ENCODE assay signal across 38 mouse cellular contexts in genomic region chr2:164219295-164219694, GRCm38 (mm10). TPM values are rescaled to one million over a fixed set of nuclear protein-coding genes. Genes with fewer than 3 reads are reported as not detected.
"Had no signal": no experiment of that assay in that cellular context is flagged by ENCODE, and none has a peak within 500 bp of the region (broad histone marks: within the 10 kb centered on the region; RNA-seq: fewer than 3 reads in every experiment).

No protein-coding gene starts in this region.

- H3K9ac ChIP-seq: embryonic facial prominence, embryonic 12.5 days; embryonic facial prominence, embryonic 13.5 days; embryonic facial prominence, embryonic 15.5 days; forebrain, embryonic 12.5 days; forebrain, embryonic 13.5 days; forebrain, embryonic 15.5 days; forebrain, postnatal 0 days had no signal

- H3K9me3 ChIP-seq: embryonic facial prominence, embryonic 10.5 days; embryonic facial prominence, embryonic 12.5 days; embryonic facial prominence, embryonic 13.5 days; embryonic facial prominence, embryonic 15.5 days; forebrain, embryonic 10.5 days; forebrain, embryonic 12.5 days; forebrain, embryonic 13.5 days; forebrain, embryonic 15.5 days had no signal

- ATAC-seq: forebrain, embryonic 13.5 days; forebrain, embryonic 14.5 days; forebrain, embryonic 15.5 days; forebrain, embryonic 16.5 days; forebrain, postnatal 0 days had no signal

- H3K36me3 ChIP-seq: embryonic facial prominence, embryonic 10.5 days; embryonic facial prominence, embryonic 12.5 days; embryonic facial prominence, embryonic 13.5 days; embryonic facial prominence, embryonic 15.5 days; forebrain, embryonic 10.5 days; forebrain, embryonic 12.5 days; forebrain, embryonic 15.5 days had no signal

- H3K27me3 ChIP-seq: embryonic facial prominence, embryonic 12.5 days; embryonic facial prominence, embryonic 13.5 days; embryonic facial prominence, embryonic 15.5 days; forebrain, embryonic 12.5 days; forebrain, embryonic 13.5 days; forebrain, embryonic 15.5 days had no signal

- DNase-seq: cerebellum, adult 2 months; cerebellum, adult 8-10 months; cerebellum, adult 9-10 months; cerebellum, adult 9-11 months; cerebellum, postnatal 10 days; cerebellum, postnatal 14 days; cerebellum, postnatal 25 days; cerebellum, postnatal 36 days; embryo, embryonic 11 days; forebrain, postnatal 0 days; gastrocnemius, adult 2 months; gastrocnemius, postnatal 10 days; gastrocnemius, postnatal 14 days; gastrocnemius, postnatal 25 days; gastrocnemius, postnatal 36 days; heart, adult 2 months had no signal

- H3K4me2 ChIP-seq: embryonic facial prominence, embryonic 12.5 days; embryonic facial prominence, embryonic 13.5 days; embryonic facial prominence, embryonic 15.5 days; forebrain, embryonic 12.5 days; forebrain, embryonic 13.5 days; forebrain, embryonic 15.5 days had no signal

- H3K4me3 ChIP-seq: embryonic facial prominence, embryonic 10.5 days; embryonic facial prominence, embryonic 12.5 days; embryonic facial prominence, embryonic 13.5 days; embryonic facial prominence, embryonic 15.5 days; erythroblast, embryonic 14.5 days; forebrain, embryonic 10.5 days; forebrain, embryonic 12.5 days; forebrain, embryonic 13.5 days; forebrain, embryonic 15.5 days; gastrocnemius, adult 2 months; heart, adult 2 months had no signal

- H3K27ac ChIP-seq: embryonic facial prominence, embryonic 10.5 days; embryonic facial prominence, embryonic 12.5 days; embryonic facial prominence, embryonic 13.5 days; embryonic facial prominence, embryonic 15.5 days; forebrain, embryonic 10.5 days; forebrain, embryonic 12.5 days; forebrain, embryonic 13.5 days; forebrain, embryonic 15.5 days; gastrocnemius, adult 2 months; heart, adult 2 months had no signal

- H3K4me1 ChIP-seq: embryonic facial prominence, embryonic 10.5 days; embryonic facial prominence, embryonic 12.5 days; embryonic facial prominence, embryonic 13.5 days; embryonic facial prominence, embryonic 15.5 days; forebrain, embryonic 10.5 days; forebrain, embryonic 12.5 days; forebrain, embryonic 13.5 days; forebrain, embryonic 15.5 days had no signal

RNA-seq across cellular contexts. Expression of gene Wfdc15b, which starts 2.2 kb away (rescaled TPM):
- total RNA-seq: common myeloid progenitor, adult 5-6 weeks; forebrain, postnatal 0 days; gastrocnemius, adult 18-20 months; gastrocnemius, adult 2 months; gastrocnemius, adult 8-10 months; gastrocnemius, postnatal 10 days; gastrocnemius, postnatal 14 days; gastrocnemius, postnatal 25 days; gastrocnemius, postnatal 36 days; gastrocnemius, postnatal 4 days; granulocyte monocyte progenitor cell, adult 5-6 weeks; heart, adult 2 months; heart, adult 8-10 months had no signal
- polyA plus RNA-seq: cerebellum, adult 2 months; cortical plate, adult 2 months; embryonic facial prominence, embryonic 10.5 days; embryonic facial prominence, embryonic 11.5 days; embryonic facial prominence, embryonic 12.5 days; embryonic facial prominence, embryonic 13.5 days; embryonic facial prominence, embryonic 15.5 days; erythroblast, embryonic 14.5 days; forebrain, embryonic 10.5 days; forebrain, embryonic 11.5 days; forebrain, embryonic 12.5 days; forebrain, embryonic 13.5 days; forebrain, embryonic 14.5 days; forebrain, embryonic 15.5 days; forebrain, embryonic 16.5 days; forebrain, postnatal 0 days; frontal cortex, adult 2 months; heart, adult 2 months had no signal

RNA-seq across cellular contexts. Expression of gene Svs2, which starts 19.0 kb away (rescaled TPM):
- total RNA-seq: common myeloid progenitor, adult 5-6 weeks; forebrain, postnatal 0 days; gastrocnemius, adult 18-20 months; gastrocnemius, adult 2 months; gastrocnemius, adult 8-10 months; gastrocnemius, postnatal 10 days; gastrocnemius, postnatal 14 days; gastrocnemius, postnatal 25 days; gastrocnemius, postnatal 36 days; gastrocnemius, postnatal 4 days; granulocyte monocyte progenitor cell, adult 5-6 weeks; heart, adult 2 months; heart, adult 8-10 months had no signal
- polyA plus RNA-seq: cerebellum, adult 2 months; cortical plate, adult 2 months; embryonic facial prominence, embryonic 10.5 days; embryonic facial prominence, embryonic 11.5 days; embryonic facial prominence, embryonic 12.5 days; embryonic facial prominence, embryonic 13.5 days; embryonic facial prominence, embryonic 14.5 days; embryonic facial prominence, embryonic 15.5 days; erythroblast, embryonic 14.5 days; forebrain, embryonic 10.5 days; forebrain, embryonic 11.5 days; forebrain, embryonic 12.5 days; forebrain, embryonic 13.5 days; forebrain, embryonic 14.5 days; forebrain, embryonic 15.5 days; forebrain, embryonic 16.5 days; forebrain, postnatal 0 days; frontal cortex, adult 2 months; heart, adult 2 months had no signal

RNA-seq across cellular contexts. Expression of gene Wfdc15a, which starts 19.4 kb away (rescaled TPM):
- total RNA-seq: common myeloid progenitor, adult 5-6 weeks; forebrain, postnatal 0 days; gastrocnemius, adult 18-20 months; gastrocnemius, adult 2 months; gastrocnemius, adult 8-10 months; gastrocnemius, postnatal 10 days; gastrocnemius, postnatal 14 days; gastrocnemius, postnatal 25 days; gastrocnemius, postnatal 36 days; gastrocnemius, postnatal 4 days; granulocyte monocyte progenitor cell, adult 5-6 weeks; heart, adult 2 months; heart, adult 8-10 months had no signal
- polyA plus RNA-seq: cerebellum, adult 2 months; embryonic facial prominence, embryonic 10.5 days; embryonic facial prominence, embryonic 11.5 days; embryonic facial prominence, embryonic 12.5 days; embryonic facial prominence, embryonic 13.5 days; embryonic facial prominence, embryonic 14.5 days; embryonic facial prominence, embryonic 15.5 days; erythroblast, embryonic 14.5 days; forebrain, embryonic 10.5 days; forebrain, embryonic 11.5 days; forebrain, embryonic 12.5 days; forebrain, embryonic 13.5 days; forebrain, embryonic 14.5 days; forebrain, embryonic 15.5 days; forebrain, embryonic 16.5 days; forebrain, postnatal 0 days; frontal cortex, adult 2 months; heart, adult 2 months had no signal

RNA-seq across cellular contexts. Expression of gene Wfdc12, which starts 28.9 kb away (rescaled TPM):
- total RNA-seq: common myeloid progenitor, adult 5-6 weeks; forebrain, postnatal 0 days; gastrocnemius, adult 18-20 months; gastrocnemius, adult 2 months; gastrocnemius, adult 8-10 months; gastrocnemius, postnatal 10 days; gastrocnemius, postnatal 14 days; gastrocnemius, postnatal 25 days; gastrocnemius, postnatal 36 days; gastrocnemius, postnatal 4 days; heart, adult 2 months; heart, adult 8-10 months had no signal
- polyA plus RNA-seq: embryonic facial prominence, embryonic 10.5 days; embryonic facial prominence, embryonic 11.5 days; embryonic facial prominence, embryonic 13.5 days; embryonic facial prominence, embryonic 14.5 days; embryonic facial prominence, embryonic 15.5 days; erythroblast, embryonic 14.5 days; forebrain, embryonic 10.5 days; forebrain, embryonic 11.5 days; forebrain, embryonic 12.5 days; forebrain, embryonic 13.5 days; forebrain, embryonic 14.5 days; forebrain, embryonic 15.5 days; forebrain, embryonic 16.5 days; forebrain, postnatal 0 days; frontal cortex, adult 2 months; heart, adult 2 months had no signal

RNA-seq across cellular contexts. Expression of gene Wfdc5, which starts 36.8 kb away (rescaled TPM):
- total RNA-seq: common myeloid progenitor, adult 5-6 weeks; forebrain, postnatal 0 days; gastrocnemius, adult 2 months; gastrocnemius, postnatal 25 days; gastrocnemius, postnatal 4 days; granulocyte monocyte progenitor cell, adult 5-6 weeks; heart, adult 2 months; heart, adult 8-10 months had no signal
- polyA plus RNA-seq: cerebellum, adult 2 months; cortical plate, adult 2 months; embryonic facial prominence, embryonic 10.5 days; embryonic facial prominence, embryonic 11.5 days; embryonic facial prominence, embryonic 12.5 days; embryonic facial prominence, embryonic 13.5 days; erythroblast, embryonic 14.5 days; forebrain, embryonic 10.5 days; forebrain, embryonic 11.5 days; forebrain, embryonic 12.5 days; forebrain, embryonic 13.5 days; forebrain, embryonic 14.5 days; forebrain, embryonic 15.5 days; forebrain, embryonic 16.5 days; forebrain, postnatal 0 days; frontal cortex, adult 2 months; heart, adult 2 months had no signal
